Mouse (Mus musculus): ENCODE results near the gene Timm29. TPM values are rescaled to one million over a fixed set of nuclear protein-coding genes. Genes with fewer than 3 reads are reported as not detected.

Gene Timm29
- polyA plus RNA-seq, 2 experiments = 35.5 to 39.8 TPM

- no peaks in the 10 kb centered on the region for H3K9me3 ChIP-seq (ENCODE audit: control insufficient read depth, low read length)
- H3K9ac ChIP-seq (ENCODE audit: low read depth, low read length, severe bottlenecking) = no peak overlapping the region
- ATAC-seq (ENCODE audit: low FRiP score, low read depth) (no peak), DNase-seq (ENCODE audit: low spot score) (no peak)
- no peak overlapping the region for H3K4me3 ChIP-seq (replicated peaks; ENCODE audit: low read length)
- H3K4me1 ChIP-seq (ENCODE audit: control insufficient read depth, insufficient read depth, low read length) = no peaks in the 10 kb centered on the region
- no peaks in the 10 kb centered on the region for H3K27me3 ChIP-seq (ENCODE audit: control insufficient read depth, insufficient read depth, low read length)
- no peak for TF ChIP-seq POLR2A (IDR thresholded peaks at IDR 0.05; ENCODE audit: borderline replicate concordance, extremely low read depth, insufficient read depth, insufficient read length)
- 85% methylated on average over 2 of the region's 2 CpGs for WGBS
- H3K4me2 ChIP-seq (replicated peaks; ENCODE audit: low read depth, low read length, severe bottlenecking) = no peak overlapping the region
- no peak overlapping the region for H3K27ac ChIP-seq (replicated peaks; ENCODE audit: low read depth, low read length)
- H3K36me3 ChIP-seq (ENCODE audit: control insufficient read depth, insufficient read depth, low read length) = peaks cover 45% of the 10 kb centered on the region
These were observed 35.0 kb upstream of the Timm29 start for GRCm38 (mm10) chr9:21557556-21557955.

DNA sequence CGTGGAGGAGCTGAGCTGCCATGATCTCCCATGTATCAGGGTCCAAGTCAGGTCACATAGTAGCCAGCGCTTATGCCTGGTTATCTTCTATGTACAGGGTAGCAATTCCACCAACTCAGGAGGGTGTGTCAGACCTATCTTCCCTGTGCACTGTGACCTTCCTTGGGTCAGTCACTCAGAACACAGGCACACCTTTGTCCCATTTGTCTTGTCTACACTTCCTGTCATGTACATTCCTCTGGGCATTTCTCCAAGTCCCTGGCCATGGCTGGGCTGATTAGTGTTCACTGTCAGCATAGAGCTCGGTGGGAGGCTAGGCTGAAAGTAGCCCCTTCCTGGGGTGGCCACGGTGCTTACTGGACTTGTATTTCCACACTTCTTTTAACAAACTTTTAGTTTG, 34.2 kb upstream of the Timm29 start:
- H3K9me3 ChIP-seq (ENCODE audit: control insufficient read depth, low read length) = no peaks in the 10 kb centered on the region
- peaks cover 44% of the 10 kb centered on the region for H3K36me3 ChIP-seq (ENCODE audit: control insufficient read depth, insufficient read depth, low read length)
- ATAC-seq (ENCODE audit: low FRiP score, low read depth) (no peak), DNase-seq (ENCODE audit: low spot score) (no peak)
- no peaks in the 10 kb centered on the region for H3K27me3 ChIP-seq (ENCODE audit: control insufficient read depth, insufficient read depth, low read length)
- H3K27ac ChIP-seq (replicated peaks; ENCODE audit: low read depth, low read length) = no peak overlapping the region
- no peaks in the 10 kb centered on the region for H3K4me1 ChIP-seq (ENCODE audit: control insufficient read depth, insufficient read depth, low read length)
- H3K4me3 ChIP-seq (replicated peaks; ENCODE audit: low read length) = no peak overlapping the region
- no peak overlapping the region for H3K4me2 ChIP-seq (replicated peaks; ENCODE audit: low read depth, low read length, severe bottlenecking)
- 89% methylated on average over 4 of the region's 4 CpGs for WGBS
- TF ChIP-seq POLR2A (IDR thresholded peaks at IDR 0.05; ENCODE audit: borderline replicate concordance, extremely low read depth, insufficient read depth, insufficient read length) = no peak
- H3K9ac ChIP-seq (ENCODE audit: low read depth, low read length, severe bottlenecking) = no peak overlapping the region

- H3K9ac ChIP-seq (ENCODE audit: low read depth, low read length, severe bottlenecking) = no peak overlapping the region
- H3K36me3 ChIP-seq (ENCODE audit: control insufficient read depth, insufficient read depth, low read length) = peaks cover 43% of the 10 kb centered on the region
- no peak overlapping the region for H3K27ac ChIP-seq (replicated peaks; ENCODE audit: low read depth, low read length)
- no peaks in the 10 kb centered on the region for H3K9me3 ChIP-seq (ENCODE audit: control insufficient read depth, low read length)
- no peaks in the 10 kb centered on the region for H3K27me3 ChIP-seq (ENCODE audit: control insufficient read depth, insufficient read depth, low read length)
- H3K4me2 ChIP-seq (replicated peaks; ENCODE audit: low read depth, low read length, severe bottlenecking) = no peak overlapping the region
- WGBS = 95% methylated on average over 3 of the region's 3 CpGs
- ATAC-seq (ENCODE audit: low FRiP score, low read depth) = no peak
- no peaks in the 10 kb centered on the region for H3K4me1 ChIP-seq (ENCODE audit: control insufficient read depth, insufficient read depth, low read length)
- DNase-seq (ENCODE audit: low spot score) = no peak
- no peak overlapping the region for H3K4me3 ChIP-seq (replicated peaks; ENCODE audit: low read length)
- no peak for TF ChIP-seq POLR2A (IDR thresholded peaks at IDR 0.05; ENCODE audit: borderline replicate concordance, extremely low read depth, insufficient read depth, insufficient read length)
These were observed 33.4 kb upstream of the Timm29 start for GRCm38 (mm10) chr9:21559151-21559550.

GRCm38 (mm10) chr9:21564420-21564819, 28.1 kb upstream of the Timm29 start:
- TF ChIP-seq POLR2A (IDR thresholded peaks at IDR 0.05; ENCODE audit: borderline replicate concordance, extremely low read depth, insufficient read depth, insufficient read length) = no peak
- no peak overlapping the region for H3K27ac ChIP-seq (replicated peaks; ENCODE audit: low read depth, low read length)
- no peak overlapping the region for H3K4me2 ChIP-seq (replicated peaks; ENCODE audit: low read depth, low read length, severe bottlenecking)
- ATAC-seq (ENCODE audit: low FRiP score, low read depth) (no peak), DNase-seq (ENCODE audit: low spot score) (no peak)
- H3K9me3 ChIP-seq (ENCODE audit: control insufficient read depth, low read length) = no peaks in the 10 kb centered on the region
- no peaks in the 10 kb centered on the region for H3K27me3 ChIP-seq (ENCODE audit: control insufficient read depth, insufficient read depth, low read length)
- no peak overlapping the region for H3K9ac ChIP-seq (ENCODE audit: low read depth, low read length, severe bottlenecking)
- no peaks in the 10 kb centered on the region for H3K4me1 ChIP-seq (ENCODE audit: control insufficient read depth, insufficient read depth, low read length)
- no peak overlapping the region for H3K4me3 ChIP-seq (replicated peaks; ENCODE audit: low read length)
- WGBS = 85% methylated on average over 1 of the region's 1 CpGs
- H3K36me3 ChIP-seq (ENCODE audit: control insufficient read depth, insufficient read depth, low read length) = peaks cover 31% of the 10 kb centered on the region

DNA sequence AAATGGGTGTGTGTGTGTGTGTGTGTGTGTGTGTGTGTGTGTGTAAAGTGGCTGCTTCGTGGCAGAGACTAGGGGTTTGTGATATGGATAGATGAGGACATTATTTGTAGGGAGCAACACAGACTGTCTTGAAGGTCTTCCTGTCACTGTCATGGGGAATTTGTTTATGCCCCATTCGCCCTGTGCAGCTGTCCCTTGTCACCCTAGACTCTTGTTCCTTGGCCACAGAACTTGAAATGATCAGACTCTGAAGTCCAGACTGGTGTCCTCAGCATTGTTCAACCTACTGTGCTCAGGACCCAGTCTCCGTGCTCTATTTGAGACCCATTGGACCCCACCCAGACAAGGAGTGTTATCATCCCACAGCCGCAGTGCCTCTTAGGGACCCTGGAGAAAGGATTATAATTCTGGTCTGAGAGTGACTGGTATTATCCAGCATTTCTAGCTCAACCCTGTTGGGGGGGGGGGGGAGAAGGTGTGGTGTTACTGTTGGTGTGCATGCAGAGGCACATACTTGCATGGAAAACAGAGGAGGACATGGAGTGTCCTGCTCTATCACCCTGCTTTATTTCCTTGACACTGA, 27.4 kb upstream of the Timm29 start:
- Histone ChIP-seq H3K27me3 (ENCODE audit: control insufficient read depth, insufficient read depth, low read length) (no peaks in the 10 kb centered on the region), H3K4me1 (ENCODE audit: control insufficient read depth, insufficient read depth, low read length) (no peaks in the 10 kb centered on the region), H3K4me2 (replicated peaks; ENCODE audit: low read depth, low read length, severe bottlenecking) (no peak overlapping the region), H3K27ac (replicated peaks; ENCODE audit: low read depth, low read length) (no peak overlapping the region), H3K4me3 (replicated peaks; ENCODE audit: low read length) (no peak overlapping the region), H3K36me3 (ENCODE audit: control insufficient read depth, insufficient read depth, low read length) (peaks cover 37% of the 10 kb centered on the region), H3K9me3 (ENCODE audit: control insufficient read depth, low read length) (no peaks in the 10 kb centered on the region), H3K9ac (ENCODE audit: low read depth, low read length, severe bottlenecking) (no peak overlapping the region)
- 91% methylated on average over 4 of the region's 4 CpGs for WGBS
- ATAC-seq (ENCODE audit: low FRiP score, low read depth) (no peak), DNase-seq (ENCODE audit: low spot score) (no peak)
- no peak for TF ChIP-seq POLR2A (IDR thresholded peaks at IDR 0.05; ENCODE audit: borderline replicate concordance, extremely low read depth, insufficient read depth, insufficient read length)

DNA sequence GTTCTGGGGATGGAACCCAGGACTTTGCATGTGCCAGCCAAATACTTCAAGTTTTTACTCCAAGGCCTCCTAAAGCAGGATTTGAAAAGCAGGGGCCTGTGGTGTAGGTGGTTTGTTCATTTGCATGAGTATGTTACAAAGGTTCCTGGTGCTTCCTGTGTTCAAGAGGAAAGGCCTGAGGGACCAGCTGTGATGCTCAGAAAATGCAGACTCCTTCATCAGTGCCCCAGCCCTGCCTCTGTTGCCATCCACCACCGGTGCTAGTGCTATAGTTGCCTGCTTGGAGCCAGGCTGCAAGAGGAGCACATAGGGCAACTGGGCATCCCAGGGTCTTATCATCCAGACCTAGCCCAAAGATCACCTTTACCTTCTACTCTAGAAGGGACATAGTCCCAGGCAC, 26.0 kb upstream of the Timm29 start:
- no peaks in the 10 kb centered on the region for H3K27me3 ChIP-seq (ENCODE audit: control insufficient read depth, insufficient read depth, low read length)
- DNase-seq (ENCODE audit: low spot score) = no peak
- no peak overlapping the region for H3K27ac ChIP-seq (replicated peaks; ENCODE audit: low read depth, low read length)
- no peak overlapping the region for H3K4me3 ChIP-seq (replicated peaks; ENCODE audit: low read length)
- no peaks in the 10 kb centered on the region for H3K4me1 ChIP-seq (ENCODE audit: control insufficient read depth, insufficient read depth, low read length)
- no peak for ATAC-seq (ENCODE audit: low FRiP score, low read depth)
- H3K4me2 ChIP-seq (replicated peaks; ENCODE audit: low read depth, low read length, severe bottlenecking) = no peak overlapping the region
- no peaks in the 10 kb centered on the region for H3K9me3 ChIP-seq (ENCODE audit: control insufficient read depth, low read length)
- no peak for TF ChIP-seq POLR2A (IDR thresholded peaks at IDR 0.05; ENCODE audit: borderline replicate concordance, extremely low read depth, insufficient read depth, insufficient read length)
- H3K9ac ChIP-seq (ENCODE audit: low read depth, low read length, severe bottlenecking) = no peak overlapping the region
- peaks cover 42% of the 10 kb centered on the region for H3K36me3 ChIP-seq (ENCODE audit: control insufficient read depth, insufficient read depth, low read length)
- 71% methylated on average over 1 of the region's 1 CpGs for WGBS
